Mouse (Mus musculus) kidney, adult 2 months (tissue): ENCODE data around the gene Nubpl.

Experiments used
- CTCF ChIP-seq: fragments of 200-500 bp; conservative IDR thresholded peaks from 2 replicates; pipeline ENCODE4 v1.5.1; 2011; ENCODE audit warnings: low read depth, mild to moderate bottlenecking, control low read depth, low read length, moderate library complexity, mixed read lengths; ENCODE audit not compliant: insufficient read depth, insufficient read length
- POLR2A ChIP-seq: fragments of 200-500 bp; IDR thresholded peaks from one replicate; pipeline ENCODE4 v1.6.1; 2011; ENCODE audit warnings: low read depth, low read length, control low read depth

DNA sequence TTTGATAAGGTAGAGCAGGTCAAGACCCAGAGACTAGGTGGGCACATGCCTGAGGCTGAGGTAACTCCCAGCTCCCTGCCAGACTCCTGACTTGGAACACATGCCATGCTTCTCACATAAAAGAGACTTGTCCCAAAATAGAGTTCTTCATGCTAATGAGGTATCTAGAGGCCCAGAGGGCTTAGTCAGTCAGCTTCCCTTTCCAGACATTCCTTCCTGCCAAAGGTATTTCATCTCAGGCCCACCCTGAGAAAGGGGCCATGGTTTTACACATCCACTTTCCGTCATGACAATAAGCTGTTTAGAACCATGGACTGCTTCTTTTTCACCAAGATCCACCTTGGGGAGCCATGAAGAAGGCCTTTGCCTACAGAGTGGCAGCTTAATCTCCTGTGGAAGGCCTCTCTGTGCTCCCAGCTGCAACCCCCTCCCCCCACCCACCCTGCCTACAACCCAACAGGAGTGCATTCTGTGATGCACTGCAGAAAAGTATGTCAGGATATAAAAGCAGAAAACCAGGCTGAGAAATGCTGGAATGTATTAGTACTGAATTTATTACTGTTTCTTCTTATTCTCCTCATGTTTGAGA is 88.8 kb downstream of the Nubpl start:
- TF ChIP-seq POLR2A (no peak), CTCF (no peak)
